Mouse (Mus musculus) hindbrain, postnatal 0 days (tissue): Measurements from ENCODE around the gene Dus1l. TPM values are rescaled to one million over a fixed set of nuclear protein-coding genes. Genes with fewer than 3 reads are reported as not detected.
A peak's percentile ranks its signal among the peaks of the same experiment; 100 is the strongest.

Experiments used
- ATAC-seq: fragments of 200-750 bp; cut with Nextera tagmentation; 2 replicates; pipeline ENCODE4 v1.8.0; 2017; ENCODE audit warnings: mild to moderate bottlenecking, moderate TSS enrichment, moderate library complexity
- DNase-seq: peaks from one replicate; pipeline ENCODE4 v3.0.0-alpha.2; 2015; ENCODE audit warnings: low spot score
- H3K27ac ChIP-seq: fragments of 300-500 bp; sonication (generic); 2 replicates; pipeline ENCODE4 v1.5.1; 2014; ENCODE audit warnings: mild to moderate bottlenecking
- H3K27me3 ChIP-seq: fragments of 300-500 bp; sonication (generic); 2 replicates; pipeline ENCODE4 v1.6.1; 2014; ENCODE audit warnings: low read length, mixed read lengths; ENCODE audit not compliant: insufficient read depth
- H3K36me3 ChIP-seq: fragments of 300-500 bp; sonication (generic); 2 replicates; pipeline ENCODE4 v1.6.1; 2014; ENCODE audit warnings: low read length, mixed read lengths; ENCODE audit not compliant: insufficient read depth
- H3K4me1 ChIP-seq: fragments of 300-500 bp; sonication (generic); 2 replicates; pipeline ENCODE4 v1.6.1; 2014; ENCODE audit warnings: antibody characterized with exemption, low read length, mixed read lengths; ENCODE audit not compliant: insufficient read depth
- H3K4me2 ChIP-seq: fragments of 300-500 bp; sonication (generic); 2 replicates; pipeline ENCODE4 v1.6.1; 2014; ENCODE audit warnings: low read depth, mild to moderate bottlenecking, low read length, moderate library complexity, mixed read lengths
- H3K4me3 ChIP-seq: fragments of 300-500 bp; sonication (generic); 2 replicates; pipeline ENCODE4 v1.5.1; 2014; ENCODE audit warnings: low read length
- H3K9ac ChIP-seq: fragments of 300-500 bp; sonication (generic); replicated peaks from 2 replicates; pipeline ENCODE4 v1.6.1; 2014; ENCODE audit warnings: mild to moderate bottlenecking, low read length, moderate library complexity, mixed read lengths
- H3K9me3 ChIP-seq: fragments of 300-500 bp; sonication (generic); 2 replicates; pipeline ENCODE4 v1.6.1; 2016; ENCODE audit warnings: low read length, mixed read lengths
- CTCF ChIP-seq: IDR thresholded peaks from 2 replicates; pipeline ENCODE4 v1.5.1; 2016; ENCODE audit warnings: antibody characterized with exemption, control low read depth, low read depth
- WGBS: fragments of 180-500 bp; shearing (Covaris S2); extraction: QIAGEN DNeasy Blood & Tissue Kit; methylation state at CpG from one replicate; pipeline ENCODE4 v1.1.7; 2014; 5-methylcytosine and 5-hydroxymethylcytosine counted together
- polyA plus RNA-seq: library from polyadenylated mRNA; unstranded; fragments of >200 nt; fragmentation: Nextera tagmentation; extraction: Ambion mirVana; gene quantifications from 2 replicates; pipeline ENCODE4 v1.2.1, GENCODE M21; 2015
- total RNA-seq: library from RNA; depleted of rRNA; stranded (reverse); fragments of >200 nt; gene quantifications from 2 replicates; pipeline ENCODE4 v1.2.3, GENCODE M21; 2014

The Dus1l gene
- total and polyA plus RNA-seq, 2 experiments from 2014 or later: 40.4 to 48.5 TPM

DNA sequence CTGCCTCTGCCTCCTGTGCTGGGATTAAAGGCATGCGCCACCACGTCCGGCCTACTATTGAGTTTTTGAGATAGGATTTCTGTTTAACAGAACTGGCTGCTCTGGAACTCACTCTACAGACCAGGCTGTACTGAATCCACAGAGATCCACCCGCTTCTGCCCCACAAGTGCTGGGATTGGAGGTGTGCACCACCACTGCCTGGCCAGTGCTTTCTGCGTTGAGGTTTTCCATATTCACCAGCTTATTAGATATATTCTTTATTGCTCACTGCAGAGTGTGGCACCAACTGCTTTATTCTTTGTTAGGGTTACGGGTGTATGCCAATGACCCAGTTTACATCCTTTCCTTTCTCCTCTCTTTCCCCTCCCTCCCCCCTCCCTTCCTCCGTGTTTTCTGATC is 8.1 kb upstream of the Dus1l start:
- TF ChIP-seq CTCF: no peak
- Histone ChIP-seq H3K4me3 (no peak overlapping the region), H3K4me1 (no peaks in the 10 kb centered on the region)

DNA sequence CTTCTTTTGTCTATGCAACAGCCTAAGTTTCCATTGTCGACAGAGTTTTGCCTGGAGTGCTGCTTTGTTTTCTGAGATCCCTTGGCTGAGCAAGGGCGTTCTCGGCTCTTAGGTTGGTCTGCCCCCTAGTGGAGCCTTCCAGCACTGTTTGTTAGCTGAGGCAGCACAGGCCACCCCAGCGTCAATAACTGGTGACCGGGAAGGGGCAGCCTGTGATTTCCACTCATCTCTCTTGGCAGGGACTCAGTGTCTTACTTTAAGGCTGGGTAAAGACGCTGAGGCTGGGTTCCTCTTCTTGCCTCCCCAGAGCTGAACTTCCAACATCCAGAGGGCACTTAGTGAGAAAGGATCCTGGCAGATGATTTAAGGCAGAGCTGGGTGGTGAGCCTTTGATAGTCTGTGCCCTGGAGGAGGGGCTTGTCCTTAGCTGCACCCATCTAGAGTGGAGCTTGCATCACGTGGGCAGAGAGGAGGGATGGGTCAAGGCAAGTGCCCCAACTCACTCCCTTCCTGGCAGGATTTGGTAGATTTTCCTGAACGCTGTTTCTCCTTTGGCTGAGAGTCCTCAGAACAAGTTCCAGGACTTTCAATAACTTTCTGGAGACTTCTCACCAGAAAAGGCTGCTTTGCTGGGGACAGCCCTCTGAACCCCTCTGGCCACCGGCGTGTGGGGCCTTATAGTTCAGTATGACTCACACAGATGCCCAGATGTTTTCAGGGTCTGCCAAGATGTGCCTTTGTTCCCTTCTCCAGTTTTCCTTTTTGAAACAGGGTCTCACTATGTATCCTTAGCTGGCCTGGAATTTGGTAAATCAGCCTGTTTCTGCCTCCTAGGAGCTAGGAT is 4.1 kb upstream of the Dus1l start:
- Histone ChIP-seq H3K4me1 (peaks cover 5% of the 10 kb centered on the region), H3K36me3 (no peaks in the 10 kb centered on the region), H3K9me3 (no peaks in the 10 kb centered on the region), H3K9ac (no peak overlapping the region), H3K27me3 (no peaks in the 10 kb centered on the region), H3K4me2 (0 out of 2 replicates have a peak overlapping the region, but pooled peaks have one; percentile 18), H3K27ac (peak overlapping the region; percentile 22; the same call in 1 of the 2 replicates), H3K4me3 (no peak overlapping the region)
- ATAC-seq: peak; percentile 79
- DNase-seq: peak; percentile 92
- peak; percentile 94 for TF ChIP-seq CTCF
- WGBS: 13% methylated on average over 10 of the region's 10 CpGs

More for the DNA sequence above, 8.1 kb upstream of the Dus1l start:
- WGBS: 78% methylated on average over 7 of the region's 7 CpGs
- no peak overlapping the region for H3K4me2 ChIP-seq
- H3K9ac ChIP-seq: no peak overlapping the region
- H3K9me3 ChIP-seq: no peaks in the 10 kb centered on the region
- ATAC-seq (no peak), DNase-seq (no peak)
- H3K27ac ChIP-seq: no peak overlapping the region
- peaks cover 40% of the 10 kb centered on the region for H3K36me3 ChIP-seq
- H3K27me3 ChIP-seq: no peaks in the 10 kb centered on the region

DNA sequence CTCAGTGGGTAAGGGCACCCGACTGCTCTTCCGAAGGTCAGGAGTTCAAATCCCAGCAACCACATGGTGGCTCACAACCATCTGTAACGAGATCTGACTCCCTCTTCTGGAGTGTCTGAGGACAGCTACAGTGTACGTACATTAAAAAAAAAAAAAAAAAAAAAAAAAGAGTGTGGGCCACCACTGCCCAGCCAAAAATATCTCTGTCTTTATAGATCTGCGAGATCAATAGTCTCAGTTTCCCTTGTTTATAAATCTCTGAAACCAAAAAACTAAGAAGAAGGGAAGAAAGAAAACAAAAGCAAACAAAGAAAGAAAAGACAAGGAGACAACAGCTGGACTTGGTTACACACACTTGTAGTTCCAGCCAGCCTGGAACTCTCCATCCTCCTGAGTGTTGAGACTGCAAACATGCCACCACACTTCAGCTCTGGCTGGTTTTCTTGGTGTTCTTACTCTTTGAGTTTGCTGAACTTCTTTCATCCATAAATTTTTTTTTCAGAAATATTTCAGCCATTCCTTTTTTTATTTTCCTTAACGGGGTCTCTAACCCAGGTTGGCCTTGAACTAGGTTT is 3.2 kb upstream of the Dus1l start:
- H3K4me3 ChIP-seq: no peak overlapping the region
- no peak overlapping the region for H3K9ac ChIP-seq
- H3K9me3 ChIP-seq: no peaks in the 10 kb centered on the region
- H3K4me2 ChIP-seq: 0 out of 2 replicates have a peak overlapping the region, but pooled peaks have one; percentile 18
- 62% methylated on average over 6 of the region's 6 CpGs for WGBS
- H3K27ac ChIP-seq: no peak overlapping the region
- ATAC-seq: no peak
- H3K36me3 ChIP-seq: no peaks in the 10 kb centered on the region
- H3K4me1 ChIP-seq: peaks cover 7% of the 10 kb centered on the region
- TF ChIP-seq CTCF: no peak
- no peaks in the 10 kb centered on the region for H3K27me3 ChIP-seq
- no peak for DNase-seq

DNA sequence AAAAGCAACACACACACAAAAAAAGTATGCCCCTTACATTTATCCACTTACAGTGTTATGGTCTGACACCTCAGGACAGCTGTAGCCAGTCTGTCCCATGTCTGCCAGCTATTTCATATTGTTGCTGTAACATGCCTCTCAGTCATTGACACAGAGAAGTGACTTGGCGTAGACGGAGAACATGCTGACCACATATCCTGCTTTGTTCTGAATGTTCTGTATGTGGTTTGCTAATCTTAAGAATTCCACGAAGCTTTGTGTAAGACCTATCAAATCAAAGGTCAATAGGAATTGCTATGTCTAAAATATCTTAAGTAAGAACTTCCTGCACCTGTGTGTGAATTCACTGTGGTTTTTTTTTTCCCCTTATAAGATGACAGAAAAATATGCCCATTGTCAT is 2.0 kb upstream of the Dus1l start:
- TF ChIP-seq CTCF: no peak
- Histone ChIP-seq H3K4me1 (peaks cover 7% of the 10 kb centered on the region), H3K9me3 (no peaks in the 10 kb centered on the region), H3K27me3 (no peaks in the 10 kb centered on the region), H3K4me2 (no peak overlapping the region), H3K4me3 (no peak overlapping the region), H3K9ac (no peak overlapping the region), H3K27ac (no peak overlapping the region), H3K36me3 (peaks cover 2% of the 10 kb centered on the region; the same call in 1 of the 2 replicates)
- ATAC-seq (no peak), DNase-seq (no peak)
- 87% methylated on average over 3 of the region's 3 CpGs for WGBS

DNA sequence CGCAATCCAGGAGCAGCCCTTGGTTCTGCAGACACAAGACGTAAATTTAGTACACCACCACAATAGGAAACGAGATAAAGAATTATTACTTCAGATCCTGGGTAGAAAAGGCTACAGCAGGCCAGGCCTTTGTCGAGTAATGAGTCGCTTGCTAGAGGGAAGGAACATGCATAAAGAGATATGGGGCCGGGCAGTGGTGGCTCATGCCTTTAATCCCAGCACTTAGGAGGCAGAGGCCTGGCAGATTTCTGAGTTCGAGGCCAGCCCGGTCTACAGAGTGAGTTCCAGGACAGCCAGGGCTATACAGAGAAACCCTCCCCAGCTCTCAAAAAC is 377 bp upstream of the Dus1l start:
- Histone ChIP-seq H3K9me3 (no peaks in the 10 kb centered on the region), H3K4me2 (peak overlapping the region; percentile 36), H3K9ac (peak overlapping the region; percentile 43; the same call in 1 of the 2 replicates), H3K36me3 (peaks cover 18% of the 10 kb centered on the region), H3K4me3 (peak overlapping the region; percentile 98; the same call in 1 of the 2 replicates), H3K27ac (peak overlapping the region; percentile 87), H3K4me1 (peaks cover 7% of the 10 kb centered on the region), H3K27me3 (no peaks in the 10 kb centered on the region)
- DNase-seq (no peak), ATAC-seq (peak; percentile 34; the same call in 1 of the 2 replicates)
- 30% methylated on average over 8 of the region's 8 CpGs for WGBS
- TF ChIP-seq CTCF: no peak

DNA sequence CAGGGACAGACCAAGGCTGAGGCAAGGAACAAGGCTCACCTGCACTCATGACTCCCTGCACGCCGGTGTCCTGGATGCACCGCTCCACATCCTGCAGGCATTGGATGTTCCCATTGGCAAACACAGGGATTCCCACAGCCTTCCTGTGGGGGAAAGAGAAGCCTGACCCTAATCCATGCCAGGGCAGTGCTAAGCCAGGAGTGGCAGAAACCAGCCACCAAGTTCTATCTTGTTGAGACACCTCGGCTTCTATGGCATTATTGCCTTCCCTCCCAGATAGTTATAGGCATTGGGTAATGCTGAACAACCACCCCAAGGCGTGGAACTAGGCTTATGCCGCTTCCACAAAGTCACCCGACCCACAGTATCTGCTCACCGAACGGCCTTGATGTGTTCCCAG is 3.6 kb downstream of the Dus1l start:
- Histone ChIP-seq H3K4me1 (peaks cover 7% of the 10 kb centered on the region), H3K27ac (no peak overlapping the region), H3K36me3 (peaks cover 50% of the 10 kb centered on the region), H3K9me3 (no peaks in the 10 kb centered on the region), H3K4me2 (no peak overlapping the region), H3K9ac (no peak overlapping the region), H3K4me3 (no peak overlapping the region), H3K27me3 (no peaks in the 10 kb centered on the region)
- 95% methylated on average over 9 of the region's 9 CpGs for WGBS
- DNase-seq: no peak
- no peak for ATAC-seq
- no peak for TF ChIP-seq CTCF
